Mouse (Mus musculus): Measurements from ENCODE around the gene Plpp3. TPM values are rescaled to one million over a fixed set of nuclear protein-coding genes. Genes with fewer than 3 reads are reported as not detected.
A peak's percentile ranks its signal among the peaks of the same experiment; 100 is the strongest.

Gene Plpp3
- 51.7 and 62.4 TPM in 2 replicates for polyA plus RNA-seq (2014; fragmentation: Nextera tagmentation; extraction: Ambion mirVana)

GRCm38 (mm10) chr4:105157276-105158168, at the start of gene Plpp3:
Gene Plpp3, plus strand, starts transcription at chr4:105157347.
- Histone ChIP-seq H3K9ac (replicated peaks; ENCODE audit: low read length) (peak within 1 kb of the TSS; percentile 83), H3K27me3 (ENCODE audit: control insufficient read depth, insufficient read depth, low read length) (no peaks in the 10 kb centered on the region), H3K9me3 (ENCODE audit: control insufficient read depth, low read length) (no peaks in the 10 kb centered on the region), H3K4me3 (replicated peaks; ENCODE audit: low read depth, low read length) (peak within 1 kb of the TSS; percentile 75), H3K4me2 (ENCODE audit: low read length) (peak within 1 kb of the TSS; percentile 81), H3K36me3 (ENCODE audit: control insufficient read depth, insufficient read depth, low read length) (no peaks in the 10 kb centered on the region), H3K27ac (replicated peaks; ENCODE audit: low read depth, low read length) (peak within 1 kb of the TSS; percentile 83), H3K4me1 (ENCODE audit: control insufficient read depth, insufficient read depth, low read length) (peaks cover 19% of the 10 kb centered on the region; the same call in 1 of the 2 replicates)
- DNase-seq (peak; percentile 84), ATAC-seq (ENCODE audit: low FRiP score, low TSS enrichment) (peak; percentile 77)
- under 1% methylated on average over 77 of the region's 77 CpGs for WGBS

GRCm38 (mm10) chr4:105107943-105108640, 49.1 kb upstream of the Plpp3 start:
- DNase-seq, result peak; percentile 35
- peaks cover 16% of the 10 kb centered on the region for H3K4me1 ChIP-seq (ENCODE audit: control insufficient read depth, insufficient read depth, low read length)
- peak overlapping the region; percentile 57 for H3K4me2 ChIP-seq (ENCODE audit: low read length)
- H3K27ac ChIP-seq (replicated peaks; ENCODE audit: low read depth, low read length), result no peak overlapping the region
- no peaks in the 10 kb centered on the region for H3K9me3 ChIP-seq (ENCODE audit: control insufficient read depth, low read length)
- ATAC-seq (ENCODE audit: low FRiP score, low TSS enrichment), result no peak
- H3K4me3 ChIP-seq (replicated peaks; ENCODE audit: low read depth, low read length), result peak overlapping the region; percentile 70
- 0 out of 2 replicates have a peak overlapping the region, but pooled peaks have one; percentile 14 for H3K9ac ChIP-seq (replicated peaks; ENCODE audit: low read length)
- no peaks in the 10 kb centered on the region for H3K36me3 ChIP-seq (ENCODE audit: control insufficient read depth, insufficient read depth, low read length)
- WGBS, result 46% methylated on average over 12 of the region's 12 CpGs
- H3K27me3 ChIP-seq (ENCODE audit: control insufficient read depth, insufficient read depth, low read length), result no peaks in the 10 kb centered on the region

- H3K4me1 ChIP-seq (ENCODE audit: control insufficient read depth, insufficient read depth, low read length), result peaks cover 16% of the 10 kb centered on the region
- 10% methylated on average over 5 of the region's 5 CpGs for WGBS
- no peaks in the 10 kb centered on the region for H3K36me3 ChIP-seq (ENCODE audit: control insufficient read depth, insufficient read depth, low read length)
- peak overlapping the region; percentile 57 for H3K4me2 ChIP-seq (ENCODE audit: low read length)
- peak overlapping the region; percentile 89 for H3K9ac ChIP-seq (replicated peaks; ENCODE audit: low read length)
- no peaks in the 10 kb centered on the region for H3K27me3 ChIP-seq (ENCODE audit: control insufficient read depth, insufficient read depth, low read length)
- ATAC-seq (ENCODE audit: low FRiP score, low TSS enrichment) (no peak), DNase-seq (no peak)
- H3K4me3 ChIP-seq (replicated peaks; ENCODE audit: low read depth, low read length), result peak overlapping the region; percentile 70
- no peaks in the 10 kb centered on the region for H3K9me3 ChIP-seq (ENCODE audit: control insufficient read depth, low read length)
- H3K27ac ChIP-seq (replicated peaks; ENCODE audit: low read depth, low read length), result peak overlapping the region; percentile 87; the same call in 1 of the 2 replicates
These were observed 48.4 kb upstream of the Plpp3 start for GRCm38 (mm10) chr4:105108641-105109198.

- WGBS, result under 1% methylated on average over 80 of the region's 80 CpGs
- H3K9ac ChIP-seq (replicated peaks; ENCODE audit: low read length), result peak within 1 kb of the TSS; percentile 89
- H3K4me2 ChIP-seq (ENCODE audit: low read length), result peak within 1 kb of the TSS; percentile 57
- ATAC-seq (ENCODE audit: low FRiP score, low TSS enrichment), result peak; percentile 91
- H3K27me3 ChIP-seq (ENCODE audit: control insufficient read depth, insufficient read depth, low read length), result no peaks in the 10 kb centered on the region
- H3K4me1 ChIP-seq (ENCODE audit: control insufficient read depth, insufficient read depth, low read length), result peaks cover 16% of the 10 kb centered on the region
- DNase-seq, result peak; percentile 88
- peak within 1 kb of the TSS; percentile 70 for H3K4me3 ChIP-seq (replicated peaks; ENCODE audit: low read depth, low read length)
- H3K27ac ChIP-seq (replicated peaks; ENCODE audit: low read depth, low read length), result peak within 1 kb of the TSS; percentile 87
- H3K9me3 ChIP-seq (ENCODE audit: control insufficient read depth, low read length), result no peaks in the 10 kb centered on the region
- H3K36me3 ChIP-seq (ENCODE audit: control insufficient read depth, insufficient read depth, low read length), result no peaks in the 10 kb centered on the region
These were observed 47.8 kb upstream of the Plpp3 start, which contains the start of gene Prkaa2 for GRCm38 (mm10) chr4:105109199-105109989. Gene Prkaa2, minus strand, starts transcription at chr4:105109890.

- Histone ChIP-seq H3K4me1 (ENCODE audit: control insufficient read depth, insufficient read depth, low read length) (peaks cover 16% of the 10 kb centered on the region), H3K27me3 (ENCODE audit: control insufficient read depth, insufficient read depth, low read length) (no peaks in the 10 kb centered on the region), H3K27ac (replicated peaks; ENCODE audit: low read depth, low read length) (peak overlapping the region; percentile 87), H3K4me3 (replicated peaks; ENCODE audit: low read depth, low read length) (peak overlapping the region; percentile 70), H3K36me3 (ENCODE audit: control insufficient read depth, insufficient read depth, low read length) (no peaks in the 10 kb centered on the region), H3K4me2 (ENCODE audit: low read length) (peak overlapping the region; percentile 57), H3K9me3 (ENCODE audit: control insufficient read depth, low read length) (no peaks in the 10 kb centered on the region), H3K9ac (replicated peaks; ENCODE audit: low read length) (peak overlapping the region; percentile 89)
- peak; percentile 79 for ATAC-seq (ENCODE audit: low FRiP score, low TSS enrichment)
- WGBS, result 3% methylated on average over 22 of the region's 24 CpGs
- DNase-seq, result peak; percentile 68
These were observed 47.0 kb upstream of the Plpp3 start for GRCm38 (mm10) chr4:105109990-105110683.

GRCm38 (mm10) chr4:105110684-105111035, 46.5 kb upstream of the Plpp3 start:
- H3K36me3 ChIP-seq (ENCODE audit: control insufficient read depth, insufficient read depth, low read length), result no peaks in the 10 kb centered on the region
- ATAC-seq (ENCODE audit: low FRiP score, low TSS enrichment) (no peak), DNase-seq (no peak)
- H3K4me3 ChIP-seq (replicated peaks; ENCODE audit: low read depth, low read length), result peak overlapping the region; percentile 70
- WGBS, result 55% methylated on average over 4 of the region's 4 CpGs
- H3K4me2 ChIP-seq (ENCODE audit: low read length), result peak overlapping the region; percentile 57
- peak overlapping the region; percentile 87 for H3K27ac ChIP-seq (replicated peaks; ENCODE audit: low read depth, low read length)
- H3K9me3 ChIP-seq (ENCODE audit: control insufficient read depth, low read length), result no peaks in the 10 kb centered on the region
- peak overlapping the region; percentile 89 for H3K9ac ChIP-seq (replicated peaks; ENCODE audit: low read length)
- peaks cover 16% of the 10 kb centered on the region for H3K4me1 ChIP-seq (ENCODE audit: control insufficient read depth, insufficient read depth, low read length)
- no peaks in the 10 kb centered on the region for H3K27me3 ChIP-seq (ENCODE audit: control insufficient read depth, insufficient read depth, low read length)

- no peak for DNase-seq
- 89% methylated on average over 11 of the region's 11 CpGs for WGBS
- H3K27ac ChIP-seq (replicated peaks; ENCODE audit: low read depth, low read length), result no peak overlapping the region
These were observed 45.4 kb upstream of the Plpp3 start for GRCm38 (mm10) chr4:105111770-105112169.

More at GRCm38 (mm10) chr4:105111770-105112169, 45.4 kb upstream of the Plpp3 start:
- no peak overlapping the region for H3K9ac ChIP-seq (replicated peaks; ENCODE audit: low read length)
- no peaks in the 10 kb centered on the region for H3K27me3 ChIP-seq (ENCODE audit: control insufficient read depth, insufficient read depth, low read length)
- no peaks in the 10 kb centered on the region for H3K9me3 ChIP-seq (ENCODE audit: control insufficient read depth, low read length)
- H3K36me3 ChIP-seq (ENCODE audit: control insufficient read depth, insufficient read depth, low read length), result no peaks in the 10 kb centered on the region
- peaks cover 16% of the 10 kb centered on the region for H3K4me1 ChIP-seq (ENCODE audit: control insufficient read depth, insufficient read depth, low read length)
- no peak for ATAC-seq (ENCODE audit: low FRiP score, low TSS enrichment)
- no peak overlapping the region for H3K4me2 ChIP-seq (ENCODE audit: low read length)
- no peak overlapping the region for H3K4me3 ChIP-seq (replicated peaks; ENCODE audit: low read depth, low read length)

Measured in midbrain, embryonic 14.5 days (tissue).